Mouse (Mus musculus) C2C12 (cell line): ENCODE measurements around the gene Atrn.

Source experiments
- CTCF ChIP-seq: IDR thresholded peaks from one replicate; pipeline ENCODE4 v1.5.1; 2011; ENCODE audit not compliant: control insufficient read depth, insufficient read depth, insufficient read length
- MAX ChIP-seq: IDR thresholded peaks from one replicate; pipeline ENCODE4 v1.6.1; 2011; ENCODE audit warnings: mild to moderate bottlenecking, control low read depth
- MYOG ChIP-seq: IDR thresholded peaks from one replicate; pipeline ENCODE4 v1.6.1; 2011; ENCODE audit not compliant: control insufficient read depth, insufficient read length; ENCODE audit errors: extremely low read depth
- USF1 ChIP-seq: IDR thresholded peaks from one replicate; pipeline ENCODE4 v1.6.1; 2011; ENCODE audit warnings: low read depth, mild to moderate bottlenecking, control low read depth, moderate library complexity

GRCm38 (mm10) chr2:130979138-130979537 lies 72.8 kb downstream of the Atrn start:
- TF ChIP-seq USF1 (no peak), CTCF (no peak), MYOG (no peak), MAX (no peak)
